Mouse (Mus musculus): ENCODE measurements around the gene Klk1b11. TPM values are rescaled to one million over a fixed set of nuclear protein-coding genes. Genes with fewer than 3 reads are reported as not detected.

Gene Klk1b11
- polyA plus RNA-seq, 1 experiment = not detected

DNA sequence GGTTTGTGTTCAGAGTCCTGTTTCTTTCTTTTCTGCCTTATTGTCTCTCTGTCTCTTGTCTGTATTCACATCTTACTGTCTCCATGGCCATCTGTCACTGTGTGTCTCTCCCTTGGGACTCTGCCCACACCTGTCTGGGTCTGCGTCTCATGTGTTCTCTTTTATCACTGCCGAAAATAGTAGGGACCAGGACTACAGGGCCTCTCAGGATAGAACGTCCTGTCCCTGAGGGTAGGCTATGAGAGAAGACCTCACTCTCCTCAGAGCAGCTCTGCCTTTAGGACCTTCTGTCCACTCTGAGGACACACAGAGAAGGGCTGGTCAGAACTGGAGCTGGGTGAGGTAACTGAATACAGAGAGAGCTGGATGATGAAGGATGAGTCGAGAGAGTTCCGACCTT is 19.4 kb downstream of the Klk1b11 start:
- no peaks in the 10 kb centered on the region for H3K9me3 ChIP-seq
- TF ChIP-seq GATA1 (IDR thresholded peaks at IDR 0.05; ENCODE audit: borderline replicate concordance, low read length) (no peak), FLI1 (IDR thresholded peaks at IDR 0.05; ENCODE audit: low read length) (no peak)
- no peaks in the 10 kb centered on the region for H3K4me1 ChIP-seq
- H3K4me3 ChIP-seq (replicated peaks) = no peak overlapping the region
- H3K36me3 ChIP-seq (replicated peaks; ENCODE audit: low read length) = no peaks in the 10 kb centered on the region
- H3K27me3 ChIP-seq (replicated peaks) = no peaks in the 10 kb centered on the region

Other genes starting within 250 kb of the Klk1b11 start
- gene Klk12, start 227.0 kb upstream of the Klk1b11 start, polyA plus RNA-seq (2012; ENCODE audit: insufficient read depth, low replicate concordance) = not detected in 2 replicates
- not detected in 2 replicates for gene Klk11, start 221.3 kb upstream of the Klk1b11 start, polyA plus RNA-seq (2012; ENCODE audit: insufficient read depth, low replicate concordance)
- gene Klk10, start 214.8 kb upstream of the Klk1b11 start, polyA plus RNA-seq (2012; ENCODE audit: insufficient read depth, low replicate concordance) = not detected in 2 replicates
- not detected in 2 replicates for gene Klk9, start 204.0 kb upstream of the Klk1b11 start, polyA plus RNA-seq (2012; ENCODE audit: insufficient read depth, low replicate concordance)
- gene Klk8, start 198.3 kb upstream of the Klk1b11 start, polyA plus RNA-seq (2012; ENCODE audit: insufficient read depth, low replicate concordance) = 4.3 and 26.2 TPM in 2 replicates
- gene Klk7, start 184.6 kb upstream of the Klk1b11 start, polyA plus RNA-seq (2012; ENCODE audit: insufficient read depth, low replicate concordance) = not detected in 2 replicates
- gene Klk6, start 171.4 kb upstream of the Klk1b11 start, polyA plus RNA-seq (2012; ENCODE audit: insufficient read depth, low replicate concordance) = not detected in 2 replicates
- not detected in 2 replicates for gene Klk5, start 153.9 kb upstream of the Klk1b11 start, polyA plus RNA-seq (2012; ENCODE audit: insufficient read depth, low replicate concordance)
- gene Klk4, start 114.7 kb upstream of the Klk1b11 start, polyA plus RNA-seq (2012; ENCODE audit: insufficient read depth, low replicate concordance) = not detected in 2 replicates
- not detected in 2 replicates for gene Klk15, start 62.1 kb upstream of the Klk1b11 start, polyA plus RNA-seq (2012; ENCODE audit: insufficient read depth, low replicate concordance)
- gene Klk1b8, start 45.2 kb upstream of the Klk1b11 start, polyA plus RNA-seq (2012; ENCODE audit: insufficient read depth, low replicate concordance) = not detected in 2 replicates
- gene Klk1b1, start 29.1 kb upstream of the Klk1b11 start, polyA plus RNA-seq (2012; ENCODE audit: insufficient read depth, low replicate concordance) = not detected in 2 replicates
- gene Klk1b9, start 19.8 kb upstream of the Klk1b11 start, polyA plus RNA-seq (2012; ENCODE audit: insufficient read depth, low replicate concordance) = not detected in 2 replicates
- gene Klk1b26, start 16.3 kb downstream of the Klk1b11 start, polyA plus RNA-seq (2012; ENCODE audit: insufficient read depth, low replicate concordance) = not detected in 2 replicates
- not detected in 2 replicates for gene Klk1b27, start 56.4 kb downstream of the Klk1b11 start, polyA plus RNA-seq (2012; ENCODE audit: insufficient read depth, low replicate concordance)
- not detected in 2 replicates for gene Klk1b21, start 106.5 kb downstream of the Klk1b11 start, polyA plus RNA-seq (2012; ENCODE audit: insufficient read depth, low replicate concordance)
- gene Klk1b22, start 116.8 kb downstream of the Klk1b11 start, polyA plus RNA-seq (2012; ENCODE audit: insufficient read depth, low replicate concordance) = not detected in 2 replicates
- not detected in 2 replicates for gene Klk1b16, start 140.9 kb downstream of the Klk1b11 start, polyA plus RNA-seq (2012; ENCODE audit: insufficient read depth, low replicate concordance)
- not detected in 2 replicates for gene Klk1b24, start 192.4 kb downstream of the Klk1b11 start, polyA plus RNA-seq (2012; ENCODE audit: insufficient read depth, low replicate concordance)
- gene Klk1b3, start 202.3 kb downstream of the Klk1b11 start, polyA plus RNA-seq (2012; ENCODE audit: insufficient read depth, low replicate concordance) = not detected in 2 replicates
- not detected in 2 replicates for gene Klk1b4, start 211.6 kb downstream of the Klk1b11 start, polyA plus RNA-seq (2012; ENCODE audit: insufficient read depth, low replicate concordance)
- not detected in 2 replicates for gene Klk1b5, start 220.1 kb downstream of the Klk1b11 start, polyA plus RNA-seq (2012; ENCODE audit: insufficient read depth, low replicate concordance)
- gene Klk1, start 229.5 kb downstream of the Klk1b11 start, polyA plus RNA-seq (2012; ENCODE audit: insufficient read depth, low replicate concordance) = not detected in 2 replicates
- not detected in 2 replicates for gene Gm36864, start 240.3 kb downstream of the Klk1b11 start, polyA plus RNA-seq (2012; ENCODE audit: insufficient read depth, low replicate concordance)

Data from megakaryocyte, embryonic 14.5 days (primary cell).